Mouse (Mus musculus) embryonic facial prominence, embryonic 11.5 days (tissue): ENCODE measurements at regions not wholly inside any gene's neighbourhood (a gene's known extent, or its start where the extent isn't known, plus 50 kb on each side); places are given as distances from the start of the nearest gene placed in this dataset.

Source experiments
- ATAC-seq: fragments of 200-750 bp; cut with Nextera tagmentation; replicated peaks from 2 replicates; pipeline ENCODE4 v1.8.0; 2017; ENCODE audit warnings: low read depth; ENCODE audit not compliant: insufficient number of reproducible peaks, low FRiP score, low TSS enrichment
- DNase-seq: peaks from one replicate; pipeline ENCODE4 v3.0.0-alpha.2; 2015; ENCODE audit warnings: low spot score
- H3K27ac ChIP-seq: fragments of 300-500 bp; sonication (generic); replicated peaks from 2 replicates; pipeline ENCODE4 v1.5.1; 2014; ENCODE audit warnings: mild to moderate bottlenecking, low read depth, low read length, control low read depth
- H3K27me3 ChIP-seq: fragments of 300-500 bp; sonication (generic); 2 replicates; pipeline ENCODE4 v1.6.1; 2014; ENCODE audit warnings: mild to moderate bottlenecking, low read length, moderate library complexity, mixed read lengths; ENCODE audit not compliant: control insufficient read depth, insufficient read depth
- H3K36me3 ChIP-seq: fragments of 300-500 bp; sonication (generic); replicated peaks from 2 replicates; pipeline ENCODE4 v1.6.1; 2014; ENCODE audit warnings: low read depth, mild to moderate bottlenecking, low read length, moderate library complexity, mixed read lengths; ENCODE audit not compliant: control insufficient read depth, insufficient read depth
- H3K4me1 ChIP-seq: fragments of 300-500 bp; sonication (generic); 2 replicates; pipeline ENCODE4 v1.6.1; 2014; ENCODE audit warnings: low read length, mixed read lengths; ENCODE audit not compliant: control insufficient read depth, insufficient read depth
- H3K4me2 ChIP-seq: fragments of 300-500 bp; sonication (generic); 2 replicates; pipeline ENCODE4 v1.6.1; 2014; ENCODE audit warnings: low read depth, mild to moderate bottlenecking, control low read depth, low read length, moderate library complexity
- H3K4me3 ChIP-seq: fragments of 300-500 bp; sonication (generic); 2 replicates; pipeline ENCODE4 v1.5.1; 2014; ENCODE audit warnings: low read depth, low read length, control low read depth
- H3K9ac ChIP-seq: fragments of 300-500 bp; sonication (generic); replicated peaks from 2 replicates; pipeline ENCODE4 v1.6.1; 2014; ENCODE audit warnings: mild to moderate bottlenecking, control low read depth, low read length
- H3K9me3 ChIP-seq: fragments of 300-500 bp; sonication (generic); replicated peaks from 2 replicates; pipeline ENCODE4 v1.6.1; 2016; ENCODE audit warnings: mild to moderate bottlenecking, low read length, inconsistent platforms, mixed read lengths; ENCODE audit not compliant: control insufficient read depth
- WGBS: fragments of 180-500 bp; shearing (Covaris S2); extraction: QIAGEN DNeasy Blood & Tissue Kit; methylation state at CpG from one replicate; pipeline ENCODE4 v1.1.7; 2014; 5-methylcytosine and 5-hydroxymethylcytosine counted together

- Histone ChIP-seq H3K27me3 (peaks cover 3% of the 10 kb centered on the region; the same call in 1 of the 2 replicates), H3K9ac (no peak overlapping the region), H3K4me3 (no peak overlapping the region), H3K27ac (no peak overlapping the region), H3K36me3 (no peaks in the 10 kb centered on the region), H3K4me1 (no peaks in the 10 kb centered on the region), H3K9me3 (no peaks in the 10 kb centered on the region), H3K4me2 (no peak overlapping the region)
- DNase-seq (peak; percentile 57), ATAC-seq (peak; percentile 62)
- WGBS: 40% methylated on average over 7 of the region's 7 CpGs
Observed at GRCm38 (mm10) chr3:137783937-137784911, 80.1 kb upstream of the H2afz start.

GRCm38 (mm10) chr3:137785224-137785623 is 79.1 kb upstream of the H2afz start:
- no peak; the same call in 1 of the 2 replicates for ATAC-seq

GRCm38 (mm10) chr3:137785871-137786270 is 78.4 kb upstream of the H2afz start:
- no peak for ATAC-seq
- no peak overlapping the region for H3K27ac ChIP-seq
- DNase-seq: no peak

More at GRCm38 (mm10) chr3:137785224-137785623, 79.1 kb upstream of the H2afz start:
- Histone ChIP-seq H3K9me3 (no peaks in the 10 kb centered on the region), H3K27ac (no peak overlapping the region), H3K4me2 (no peak overlapping the region), H3K27me3 (peaks cover under 1% of the 10 kb centered on the region; the same call in 1 of the 2 replicates), H3K4me3 (no peak overlapping the region), H3K9ac (no peak overlapping the region), H3K4me1 (no peaks in the 10 kb centered on the region), H3K36me3 (no peaks in the 10 kb centered on the region)
- peak; percentile 66 for DNase-seq
- WGBS: 62% methylated on average over 7 of the region's 7 CpGs

GRCm38 (mm10) chr3:137789671-137790070 is 74.6 kb upstream of the H2afz start:
- ATAC-seq (no peak), DNase-seq (no peak)
- H3K9ac ChIP-seq: no peak overlapping the region
- no peak overlapping the region for H3K27ac ChIP-seq
- no peaks in the 10 kb centered on the region for H3K36me3 ChIP-seq
- H3K4me2 ChIP-seq: no peak overlapping the region
- no peaks in the 10 kb centered on the region for H3K27me3 ChIP-seq
- H3K4me3 ChIP-seq: no peak overlapping the region
- WGBS: 78% methylated on average over 6 of the region's 6 CpGs
- H3K9me3 ChIP-seq: no peaks in the 10 kb centered on the region
- H3K4me1 ChIP-seq: no peaks in the 10 kb centered on the region

More at GRCm38 (mm10) chr3:137785871-137786270, 78.4 kb upstream of the H2afz start:
- Histone ChIP-seq H3K9ac (no peak overlapping the region), H3K9me3 (no peaks in the 10 kb centered on the region), H3K4me2 (no peak overlapping the region), H3K36me3 (no peaks in the 10 kb centered on the region), H3K4me1 (no peaks in the 10 kb centered on the region), H3K4me3 (no peak overlapping the region), H3K27me3 (no peaks in the 10 kb centered on the region)
- 89% methylated on average over 2 of the region's 2 CpGs for WGBS

GRCm38 (mm10) chr3:137790340-137790739 is 73.9 kb upstream of the H2afz start:
- no peaks in the 10 kb centered on the region for H3K36me3 ChIP-seq
- H3K4me2 ChIP-seq: no peak overlapping the region
- no peak overlapping the region for H3K9ac ChIP-seq
- no peaks in the 10 kb centered on the region for H3K4me1 ChIP-seq
- WGBS: 92% methylated on average over 7 of the region's 7 CpGs
- no peak for DNase-seq
- no peaks in the 10 kb centered on the region for H3K27me3 ChIP-seq
- H3K4me3 ChIP-seq: no peak overlapping the region
- H3K9me3 ChIP-seq: no peaks in the 10 kb centered on the region
- ATAC-seq: no peak
- H3K27ac ChIP-seq: no peak overlapping the region

- ATAC-seq: no peak
- Histone ChIP-seq H3K4me1 (no peaks in the 10 kb centered on the region), H3K4me2 (no peak overlapping the region), H3K36me3 (no peaks in the 10 kb centered on the region), H3K27ac (no peak overlapping the region), H3K9ac (no peak overlapping the region), H3K9me3 (no peaks in the 10 kb centered on the region), H3K27me3 (no peaks in the 10 kb centered on the region), H3K4me3 (no peak overlapping the region)
- DNase-seq: no peak
- 92% methylated on average over 7 of the region's 7 CpGs for WGBS
Observed at GRCm38 (mm10) chr3:137795754-137796315, 68.5 kb upstream of the H2afz start.

- no peak for ATAC-seq
- Histone ChIP-seq H3K9me3 (no peaks in the 10 kb centered on the region), H3K4me3 (no peak overlapping the region), H3K4me1 (no peaks in the 10 kb centered on the region), H3K9ac (no peak overlapping the region), H3K27ac (no peak overlapping the region), H3K36me3 (no peaks in the 10 kb centered on the region), H3K4me2 (no peak overlapping the region), H3K27me3 (no peaks in the 10 kb centered on the region)
- WGBS: 76% methylated on average over 4 of the region's 4 CpGs
- no peak for DNase-seq
Observed at GRCm38 (mm10) chr3:137798769-137799168, 65.5 kb upstream of the H2afz start.
